Mouse (Mus musculus) MEL-GATA-1-ER (cell line): ENCODE measurements around the gene Ttc39a.
"Not testable (repeated sequence)": the region's sequence is repeated elsewhere in the genome, so short reads cannot be mapped to it uniquely, and the experiment has no call there.

Source experiments
- DNase-seq: peaks from one replicate; pipeline ENCODE4 v3.0.0-alpha.2; 2012; ENCODE audit warnings: low read depth; ENCODE audit errors: extremely low read depth

Gene Ttc39a

DNA sequence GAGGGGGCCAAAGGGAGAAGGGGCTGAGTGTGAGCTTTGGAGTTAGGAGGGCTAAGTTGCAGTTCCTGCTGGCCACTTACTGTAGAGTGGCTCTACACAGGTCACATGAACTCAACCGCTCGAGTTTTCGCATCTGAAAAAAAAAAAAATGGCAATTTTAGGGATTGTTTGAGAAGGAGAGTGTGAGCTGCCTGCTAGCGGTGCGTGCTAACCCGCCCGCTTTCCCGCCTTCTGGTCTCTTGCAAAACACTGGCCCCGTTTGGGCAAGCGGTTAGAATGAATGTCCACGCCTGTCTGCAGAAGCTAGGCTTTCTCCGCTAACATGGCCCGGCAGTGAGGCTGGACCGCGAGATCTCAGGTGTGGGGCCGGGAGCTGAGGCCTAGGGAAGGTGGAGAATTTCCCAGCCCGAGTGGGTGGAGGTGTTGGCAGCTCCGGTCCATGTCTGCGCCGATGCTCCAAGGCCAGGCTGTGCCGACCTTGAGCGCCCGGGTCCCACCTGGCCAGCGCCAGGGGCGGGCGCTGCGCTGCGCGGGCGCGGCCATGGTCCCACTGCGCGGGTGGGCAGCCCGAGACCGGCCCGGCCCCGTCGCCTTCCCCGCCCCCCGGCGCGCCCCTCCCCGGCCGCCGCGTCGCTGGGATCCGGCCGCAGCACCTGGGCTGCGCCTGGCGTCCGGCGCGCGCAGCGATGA, at the start of gene Ttc39a:
Gene Ttc39a (plus strand): TSS at position 138 of the 690 bp plus-strand sequence.
- DNase-seq: no peak

- no peak for DNase-seq
Measured at GRCm38 (mm10) chr4:109378107-109378506, 28.3 kb upstream of the Ttc39a start.

- no peak for DNase-seq
Measured at GRCm38 (mm10) chr4:109382457-109382856, 24.0 kb upstream of the Ttc39a start.

GRCm38 (mm10) chr4:109385599-109385998, 20.8 kb upstream of the Ttc39a start:
- no peak for DNase-seq

GRCm38 (mm10) chr4:109393229-109393779, 13.1 kb upstream of the Ttc39a start:
- peak; percentile 24 for DNase-seq

DNA sequence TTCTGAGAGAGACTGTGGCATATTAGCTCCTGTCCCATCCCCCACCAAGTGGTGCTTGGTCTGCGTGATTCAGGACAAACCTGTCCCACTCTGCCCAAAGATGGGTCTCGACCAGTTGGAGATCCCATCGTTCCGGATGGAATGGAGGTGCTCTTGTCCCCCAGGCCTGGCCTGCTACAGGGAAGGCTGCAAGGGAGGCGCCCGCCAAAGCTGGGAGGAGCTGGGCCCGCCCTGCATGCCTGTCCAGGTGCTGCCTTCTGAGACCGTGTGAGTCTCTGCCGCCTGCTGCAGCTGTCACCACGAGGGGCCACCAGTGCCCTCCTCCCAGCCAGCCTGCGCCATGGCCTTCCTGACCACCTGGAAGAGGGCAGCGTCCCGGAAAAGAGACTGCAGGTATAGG, 12.5 kb upstream of the Ttc39a start:
- DNase-seq: no peak

DNA sequence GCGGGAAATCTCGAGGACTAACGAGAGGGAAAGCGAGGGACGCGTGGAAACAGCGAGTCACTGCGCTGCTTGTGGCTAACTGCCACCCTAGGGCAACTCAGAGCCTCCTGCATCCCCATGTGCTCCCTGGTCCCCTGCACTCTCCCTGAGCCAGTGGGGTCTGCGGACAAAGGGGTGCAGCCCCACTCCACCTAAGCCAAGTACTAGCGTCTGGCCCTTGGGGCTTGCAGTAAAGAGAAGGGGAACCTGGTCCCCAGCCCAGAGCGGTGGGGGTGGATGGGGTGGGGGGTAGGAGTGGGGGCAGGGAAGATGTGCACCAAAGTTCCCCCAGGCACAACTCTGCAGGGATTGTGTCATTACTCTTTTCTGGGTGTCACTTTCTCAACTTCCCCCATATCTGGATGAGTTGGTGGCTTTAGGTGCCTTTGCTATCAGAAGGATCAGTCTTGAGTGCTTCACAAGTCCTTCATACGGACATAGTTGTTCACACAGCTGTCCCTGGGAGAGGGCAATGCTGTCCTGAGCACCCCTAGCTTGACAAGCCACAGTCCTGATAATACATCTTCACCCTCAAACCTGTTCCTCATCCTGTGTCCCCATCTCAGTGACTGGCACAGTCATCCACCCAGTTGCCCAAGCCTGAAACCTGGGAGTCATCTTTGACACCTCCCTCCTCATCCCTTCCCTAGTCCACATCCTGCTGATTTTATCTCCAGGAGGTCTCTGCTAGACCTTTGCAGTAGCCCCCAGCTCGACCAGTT, 11.9 kb upstream of the Ttc39a start:
- no peak for DNase-seq

GRCm38 (mm10) chr4:109400366-109400980, 6.0 kb upstream of the Ttc39a start:
- no peak for DNase-seq

GRCm38 (mm10) chr4:109401176-109401689, 5.2 kb upstream of the Ttc39a start:
- DNase-seq: no peak

GRCm38 (mm10) chr4:109404908-109405307, 1.5 kb upstream of the Ttc39a start:
- not testable (repeated sequence) for DNase-seq

DNA sequence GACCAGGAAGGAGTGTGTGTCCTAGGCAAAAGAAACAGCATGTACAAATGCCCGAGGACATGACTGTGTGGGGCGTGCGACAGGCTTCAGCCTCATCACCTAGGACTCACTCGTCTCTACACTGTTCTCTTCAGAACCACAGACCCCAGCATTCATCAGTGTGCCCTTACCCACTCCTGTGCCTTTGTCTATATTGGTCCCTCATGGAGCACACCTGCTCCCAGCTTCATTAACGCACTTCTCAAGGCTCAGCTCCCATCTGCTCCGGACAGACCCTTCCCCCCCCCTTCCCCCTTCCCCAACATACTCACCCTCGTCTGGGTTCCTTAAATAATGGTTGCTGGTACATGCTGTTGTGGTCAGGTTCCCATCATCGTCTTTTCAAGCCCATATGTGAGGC, 1.0 kb upstream of the Ttc39a start:
- no peak for DNase-seq

GRCm38 (mm10) chr4:109406054-109406485, 353 bp upstream of the Ttc39a start:
- peak; percentile 84 for DNase-seq

GRCm38 (mm10) chr4:109407176-109407520, 725 bp downstream of the Ttc39a start:
- no peak for DNase-seq

- DNase-seq: no peak
Measured at GRCm38 (mm10) chr4:109407701-109408485, 1.5 kb downstream of the Ttc39a start.

DNA sequence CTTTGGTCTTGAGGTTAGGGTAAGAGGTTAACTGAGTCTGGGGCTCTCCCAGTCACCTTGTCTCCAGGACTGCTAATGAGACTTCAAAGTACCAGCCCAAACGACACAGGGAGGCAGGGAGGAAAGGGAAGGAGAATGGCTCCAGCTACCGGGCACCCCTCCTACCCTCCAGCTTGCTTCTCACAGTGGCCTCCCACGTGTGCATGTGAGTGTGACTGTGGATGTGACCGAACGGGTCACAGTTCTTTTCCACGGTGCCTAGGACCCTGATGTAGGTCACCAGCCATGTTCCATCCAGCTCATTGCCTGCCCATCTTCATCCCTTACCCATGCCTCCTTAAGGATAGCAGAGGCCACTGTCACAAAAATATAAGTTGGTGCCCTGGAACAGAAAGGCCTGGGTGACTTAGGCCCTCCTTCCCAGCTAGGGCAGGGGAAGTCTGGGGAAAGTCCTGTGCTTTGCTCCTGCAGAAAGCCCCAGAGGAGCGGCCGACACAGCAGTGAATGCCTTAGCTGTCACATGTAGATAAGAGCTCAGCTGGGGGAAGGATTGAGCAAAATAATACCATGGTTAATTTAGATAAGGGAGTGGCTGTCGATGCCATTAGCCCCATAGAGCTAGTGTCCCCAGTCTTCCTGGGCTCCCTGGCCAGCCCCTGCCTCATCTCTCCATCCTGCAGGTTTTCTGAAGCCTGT, 4.4 kb downstream of the Ttc39a start:
- peak; percentile 86 for DNase-seq

DNA sequence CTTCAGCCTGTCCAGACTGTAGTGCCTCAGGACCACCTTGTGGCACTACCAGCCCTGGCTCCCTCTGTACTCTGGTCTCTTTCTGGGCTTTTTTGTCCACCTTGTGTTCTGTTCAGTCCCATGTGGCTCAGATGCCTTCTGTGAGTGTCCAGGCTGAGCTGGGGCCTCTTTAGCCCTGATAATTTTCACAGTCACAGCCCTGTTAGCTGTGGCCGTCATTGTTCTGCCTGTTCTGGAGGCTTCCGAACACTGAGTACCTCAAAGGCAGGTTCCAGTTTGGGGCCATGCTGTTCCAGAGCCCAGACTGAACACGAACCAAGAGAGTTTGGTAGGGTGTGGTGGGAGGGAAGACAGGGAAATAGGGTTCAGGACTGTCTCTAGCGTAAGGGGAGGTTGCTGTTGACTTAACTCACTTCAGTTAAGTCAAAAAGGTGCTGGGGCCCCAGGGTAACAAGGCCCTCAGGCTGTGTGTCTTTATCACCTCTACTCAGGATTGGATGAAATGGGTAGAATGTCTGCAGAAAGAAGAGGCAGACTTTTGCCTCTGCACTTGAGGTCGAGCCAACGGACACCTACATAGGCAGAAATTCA, 5.0 kb downstream of the Ttc39a start:
- no peak for DNase-seq

DNA sequence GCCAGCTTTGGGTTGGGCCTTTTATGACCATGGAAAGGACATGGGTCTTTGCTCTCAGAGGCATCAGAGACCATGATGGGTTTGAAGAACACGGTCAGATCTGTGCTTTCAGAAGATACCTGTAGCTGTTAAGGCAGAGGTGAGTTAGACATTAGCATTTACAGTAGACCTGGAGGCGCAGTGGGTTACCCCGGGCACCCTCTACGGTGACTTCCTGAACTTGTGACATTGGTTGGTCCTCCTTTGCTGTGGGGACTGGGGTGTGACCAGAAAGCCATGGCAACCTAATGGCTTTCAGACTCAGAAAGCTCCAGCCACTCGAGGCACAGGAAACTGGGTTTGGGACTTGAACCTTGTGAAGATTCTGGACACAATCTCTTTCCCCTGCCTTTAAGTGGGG, 5.8 kb downstream of the Ttc39a start:
- DNase-seq: no peak

DNA sequence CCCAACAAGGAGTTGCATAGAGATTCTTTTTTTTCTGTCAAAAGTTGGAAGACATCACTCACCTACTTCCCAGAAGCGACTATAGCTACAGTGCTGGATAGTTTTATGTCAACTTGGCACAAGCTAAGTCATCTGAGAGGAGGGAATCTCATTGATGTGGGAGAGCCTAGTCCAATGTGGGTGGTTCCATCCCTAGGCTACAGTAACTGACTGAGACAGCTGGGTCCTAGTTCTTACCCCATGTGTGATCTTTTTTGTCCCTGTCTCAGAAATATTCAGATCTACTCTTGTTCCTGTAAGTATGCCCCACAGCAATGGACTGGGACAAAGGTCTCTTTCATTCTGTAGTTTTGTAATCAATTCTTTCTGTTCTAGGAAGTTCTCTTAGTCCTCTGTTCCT, 11.6 kb downstream of the Ttc39a start:
- DNase-seq: no peak

DNA sequence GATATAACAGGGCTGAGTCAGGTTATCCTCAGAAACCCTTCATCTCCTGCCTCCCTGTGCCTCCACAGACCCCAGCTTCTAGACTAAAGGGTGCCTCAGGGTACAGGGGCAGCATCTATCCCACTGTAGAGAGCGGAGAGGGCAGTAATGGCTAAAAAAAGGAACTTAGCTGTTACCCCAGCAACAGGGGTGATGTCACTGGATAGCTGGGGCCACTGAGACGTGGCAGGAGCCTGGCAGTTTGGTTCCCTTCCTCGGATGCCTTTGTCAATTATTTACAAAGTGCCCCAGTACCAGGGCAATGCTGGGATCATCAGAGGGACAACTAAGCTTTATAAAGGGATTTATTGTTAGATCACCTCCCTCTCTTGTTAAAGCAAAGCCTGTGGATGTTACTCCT, 12.6 kb downstream of the Ttc39a start:
- no peak for DNase-seq

DNA sequence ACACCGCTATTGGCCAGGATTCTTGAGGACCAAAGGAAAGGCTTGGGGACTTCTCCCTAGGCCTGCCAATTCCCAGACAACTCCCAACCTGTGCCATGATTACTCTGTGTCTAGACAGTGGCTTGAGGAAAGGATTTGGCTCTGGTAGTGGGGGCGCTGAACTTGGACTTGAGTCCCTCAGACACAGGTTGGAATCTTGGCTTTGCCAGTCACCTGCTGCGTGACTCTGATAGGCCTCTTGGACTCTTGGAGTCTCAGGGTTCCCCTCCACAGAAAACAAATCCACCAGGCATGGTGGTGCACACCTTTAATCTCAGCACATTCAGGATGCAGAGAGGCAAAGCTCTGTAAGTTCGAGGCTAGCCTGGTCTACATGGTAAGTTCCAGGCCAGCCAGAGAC, 13.1 kb downstream of the Ttc39a start:
- DNase-seq: no peak
